8 mouse cellular contexts compared by ENCODE assay signal in genomic region chr12:36207072-36207799, GRCm38 (mm10). TPM values are rescaled to one million over a fixed set of nuclear protein-coding genes. Genes with fewer than 3 reads are reported as not detected.
A peak's percentile ranks its signal among the peaks of the same experiment; 100 is the strongest.
DNase-seq lines count a peak whose midpoint lies in the region; ATAC-seq and TF ChIP-seq lines count a peak whose summit lies in the region.

No protein-coding gene starts in this region.

- WGBS in hindbrain, postnatal 0 days, result 28% methylated on average over 9 of the region's 9 CpGs
- WGBS in midbrain, embryonic 14.5 days, result 35% methylated on average over 9 of the region's 9 CpGs
- 48% methylated on average over 9 of the region's 9 CpGs for WGBS in stomach, embryonic 15.5 days

- ATAC-seq in common myeloid progenitor, adult 5-6 weeks (replicated peaks; ENCODE audit: low read depth, poor library complexity, severe bottlenecking), result peak; percentile 84
- peak; percentile 96 for ATAC-seq in hindbrain, postnatal 0 days
- peak; percentile 94 for ATAC-seq in midbrain, embryonic 14.5 days (ENCODE audit: low FRiP score, low TSS enrichment)
- peak; percentile 77; the same call in 1 of the 2 replicates for ATAC-seq in stomach, embryonic 15.5 days (ENCODE audit: insufficient read depth, low FRiP score, low read depth)

- intact Hi-C loops in left cerebral cortex, postnatal 10 days (cut with DNase I), result no loop called here

- H3K4me1 ChIP-seq in hindbrain, postnatal 0 days (ENCODE audit: insufficient read depth, low read length), result peaks cover 3% of the 10 kb centered on the region; the same call in 1 of the 2 replicates
- peaks cover 15% of the 10 kb centered on the region for H3K4me1 ChIP-seq in midbrain, embryonic 14.5 days (ENCODE audit: control insufficient read depth, insufficient read depth, low read length)
- H3K4me1 ChIP-seq in stomach, embryonic 15.5 days, result no peaks in the 10 kb centered on the region

- no peaks in the 10 kb centered on the region for H3K36me3 ChIP-seq in hindbrain, postnatal 0 days (ENCODE audit: insufficient read depth, low read length)
- H3K36me3 ChIP-seq in midbrain, embryonic 14.5 days (ENCODE audit: control insufficient read depth, insufficient read depth, low read length), result no peaks in the 10 kb centered on the region
- no peaks in the 10 kb centered on the region for H3K36me3 ChIP-seq in stomach, embryonic 15.5 days

- H3K9ac ChIP-seq in hindbrain, postnatal 0 days (replicated peaks; ENCODE audit: low read length), result no peak overlapping the region
- no peak overlapping the region for H3K9ac ChIP-seq in midbrain, embryonic 14.5 days (replicated peaks; ENCODE audit: low read length)
- no peak overlapping the region for H3K9ac ChIP-seq in stomach, embryonic 15.5 days

- no peak for TF ChIP-seq CTCF in hindbrain, postnatal 0 days (IDR thresholded peaks at IDR 0.05; ENCODE audit: low read depth)

- no peaks in the 10 kb centered on the region for H3K9me3 ChIP-seq in hindbrain, postnatal 0 days (ENCODE audit: low read length)
- no peaks in the 10 kb centered on the region for H3K9me3 ChIP-seq in midbrain, embryonic 14.5 days (ENCODE audit: control insufficient read depth, low read length)
- H3K9me3 ChIP-seq in stomach, embryonic 15.5 days, result no peaks in the 10 kb centered on the region

- no peaks in the 10 kb centered on the region for H3K27me3 ChIP-seq in hindbrain, postnatal 0 days (ENCODE audit: insufficient read depth, low read length)
- no peaks in the 10 kb centered on the region for H3K27me3 ChIP-seq in midbrain, embryonic 14.5 days (ENCODE audit: control insufficient read depth, insufficient read depth, low read length)
- no peaks in the 10 kb centered on the region for H3K27me3 ChIP-seq in stomach, embryonic 15.5 days (replicated peaks)

- H3K4me2 ChIP-seq in hindbrain, postnatal 0 days (ENCODE audit: low read depth, low read length), result peak overlapping the region; percentile 51
- H3K4me2 ChIP-seq in midbrain, embryonic 14.5 days (ENCODE audit: low read length), result peak overlapping the region; percentile 47
- peak overlapping the region; percentile 36 for H3K4me2 ChIP-seq in stomach, embryonic 15.5 days

- H3K4me3 ChIP-seq in hindbrain, postnatal 0 days (ENCODE audit: low read length), result peak overlapping the region; percentile 8
- peak overlapping the region; percentile 14; the same call in 1 of the 2 replicates for H3K4me3 ChIP-seq in midbrain, embryonic 14.5 days (replicated peaks; ENCODE audit: low read depth, low read length)
- H3K4me3 ChIP-seq in stomach, embryonic 15.5 days (replicated peaks), result no peak overlapping the region; the same call in 1 of the 2 replicates

- peak; percentile 60 for DNase-seq in ovary, adult 18-20 months (ENCODE audit: low spot score)
- DNase-seq in ovary, postnatal 10 days (ENCODE audit: low spot score), result no peak
- peak; percentile 22 to 56 for DNase-seq in gastrocnemius, postnatal 4 days (ENCODE audit: low spot score in 2 of 2)
- peak; percentile 91 for DNase-seq in hindbrain, postnatal 0 days (ENCODE audit: low spot score)
- peak; percentile 52 to 66 for DNase-seq in left cerebral cortex, postnatal 10 days (ENCODE audit: extremely low spot score in 1 of 2, low spot score in 2 of 2)
- DNase-seq in midbrain, embryonic 14.5 days, result peak; percentile 88

- H3K27ac ChIP-seq in hindbrain, postnatal 0 days, result no peak overlapping the region
- peak overlapping the region; percentile 53 for H3K27ac ChIP-seq in midbrain, embryonic 14.5 days (replicated peaks; ENCODE audit: low read depth, low read length)
- H3K27ac ChIP-seq in stomach, embryonic 15.5 days, result no peak overlapping the region

RNA-seq across cellular contexts. Expression of gene Lrrc72, which starts 46.0 kb away (rescaled TPM):
- not detected in 2 replicates for total RNA-seq in common myeloid progenitor, adult 5-6 weeks (2017)
- total RNA-seq in gastrocnemius, postnatal 4 days (2021), result not detected
- not detected in 2 replicates for total RNA-seq in hindbrain, postnatal 0 days (2014; rRNA removed)
- not detected in 2 replicates for polyA plus RNA-seq in hindbrain, postnatal 0 days (2015; fragmentation: Nextera tagmentation; extraction: Ambion mirVana)
- not detected for total RNA-seq in left cerebral cortex, postnatal 10 days (2021)
- polyA plus RNA-seq in midbrain, embryonic 14.5 days (2014; fragmentation: Nextera tagmentation; extraction: Ambion mirVana), result not detected in 2 replicates
- polyA plus RNA-seq in stomach, embryonic 15.5 days (2015; fragmentation: Nextera tagmentation; extraction: Ambion mirVana), result not detected in 2 replicates

RNA-seq across cellular contexts. Expression of gene Bzw2, which starts 49.4 kb away (rescaled TPM):
- 132 and 152 TPM in 2 replicates for total RNA-seq in common myeloid progenitor, adult 5-6 weeks (2017)
- total RNA-seq in gastrocnemius, postnatal 4 days (2021), result 100 to 1,000 TPM; 132 to 160 TPM
- 156 and 184 TPM in 2 replicates for total RNA-seq in hindbrain, postnatal 0 days (2014; rRNA removed)
- polyA plus RNA-seq in hindbrain, postnatal 0 days (2015; fragmentation: Nextera tagmentation; extraction: Ambion mirVana), result 254 and 263 TPM in 2 replicates
- 100 to 1,000 TPM; 110 to 118 TPM for total RNA-seq in left cerebral cortex, postnatal 10 days (2021)
- 436 and 484 TPM in 2 replicates for polyA plus RNA-seq in midbrain, embryonic 14.5 days (2014; fragmentation: Nextera tagmentation; extraction: Ambion mirVana)
- polyA plus RNA-seq in stomach, embryonic 15.5 days (2015; fragmentation: Nextera tagmentation; extraction: Ambion mirVana), result 179 and 201 TPM in 2 replicates

RNA-seq across cellular contexts. Expression of gene Ankmy2, which starts 50.3 kb away (rescaled TPM):
- total RNA-seq in common myeloid progenitor, adult 5-6 weeks (2017), result 23.5 and 24.3 TPM in 2 replicates
- 10 to 100 TPM; 20.5 to 21.7 TPM for total RNA-seq in gastrocnemius, postnatal 4 days (2021)
- 51.0 and 56.3 TPM in 2 replicates for total RNA-seq in hindbrain, postnatal 0 days (2014; rRNA removed)
- 72.1 and 74.1 TPM in 2 replicates for polyA plus RNA-seq in hindbrain, postnatal 0 days (2015; fragmentation: Nextera tagmentation; extraction: Ambion mirVana)
- 10 to 100 TPM; 58.9 to 60.0 TPM for total RNA-seq in left cerebral cortex, postnatal 10 days (2021)
- 73.0 and 74.0 TPM in 2 replicates for polyA plus RNA-seq in midbrain, embryonic 14.5 days (2014; fragmentation: Nextera tagmentation; extraction: Ambion mirVana)
- 41.3 and 42.4 TPM in 2 replicates for polyA plus RNA-seq in stomach, embryonic 15.5 days (2015; fragmentation: Nextera tagmentation; extraction: Ambion mirVana)
